Mouse (Mus musculus) testis, adult 2 months (tissue): ENCODE measurements around the gene Cd40. TPM values are rescaled to one million over a fixed set of nuclear protein-coding genes. Genes with fewer than 3 reads are reported as not detected.

Source experiments
- H3K27ac ChIP-seq: fragments of 200-500 bp; 2 replicates; pipeline ENCODE4 v1.5.1; 2012; ENCODE audit warnings: low read depth, low read length; ENCODE audit not compliant: control insufficient read depth, insufficient read depth
- H3K27me3 ChIP-seq: fragments of 200-500 bp; 2 replicates; pipeline ENCODE4 v1.6.1; 2012; ENCODE audit warnings: mild to moderate bottlenecking, low read length, moderate library complexity; ENCODE audit not compliant: control insufficient read depth, insufficient read depth
- H3K36me3 ChIP-seq: fragments of 200-500 bp; 2 replicates; pipeline ENCODE4 v1.6.1; 2012; ENCODE audit warnings: mild to moderate bottlenecking, low read length; ENCODE audit not compliant: control insufficient read depth, insufficient read depth
- H3K4me1 ChIP-seq: fragments of 200-500 bp; 2 replicates; pipeline ENCODE4 v1.6.1; 2012; ENCODE audit warnings: low read length; ENCODE audit not compliant: control insufficient read depth, insufficient read depth
- H3K4me3 ChIP-seq: fragments of 200-500 bp; 2 replicates; pipeline ENCODE4 v1.5.1; 2012; ENCODE audit warnings: low read depth, mild to moderate bottlenecking, low read length, moderate library complexity, mixed read lengths; ENCODE audit not compliant: control insufficient read depth
- CTCF ChIP-seq: fragments of 200-500 bp; IDR thresholded peaks from 2 replicates; pipeline ENCODE4 v1.5.1; 2012; ENCODE audit warnings: low read depth, mild to moderate bottlenecking, inconsistent platforms, low read length, moderate library complexity; ENCODE audit not compliant: control insufficient read depth, insufficient read depth, insufficient replicate concordance
- POLR2A ChIP-seq: fragments of 200-500 bp; IDR thresholded peaks from 2 replicates; pipeline ENCODE4 v1.6.1; 2012; ENCODE audit warnings: low read depth, mild to moderate bottlenecking, inconsistent platforms, low read length, moderate library complexity; ENCODE audit not compliant: control insufficient read depth
- polyA plus RNA-seq: library from polyadenylated mRNA; depleted of rRNA; stranded (reverse); fragments of >200 nt; gene quantifications from 2 replicates; pipeline ENCODE4 v1.2.3, GENCODE M21; 2012

Cd40 gene
- polyA plus RNA-seq, 1 experiment = 0.99 TPM

DNA sequence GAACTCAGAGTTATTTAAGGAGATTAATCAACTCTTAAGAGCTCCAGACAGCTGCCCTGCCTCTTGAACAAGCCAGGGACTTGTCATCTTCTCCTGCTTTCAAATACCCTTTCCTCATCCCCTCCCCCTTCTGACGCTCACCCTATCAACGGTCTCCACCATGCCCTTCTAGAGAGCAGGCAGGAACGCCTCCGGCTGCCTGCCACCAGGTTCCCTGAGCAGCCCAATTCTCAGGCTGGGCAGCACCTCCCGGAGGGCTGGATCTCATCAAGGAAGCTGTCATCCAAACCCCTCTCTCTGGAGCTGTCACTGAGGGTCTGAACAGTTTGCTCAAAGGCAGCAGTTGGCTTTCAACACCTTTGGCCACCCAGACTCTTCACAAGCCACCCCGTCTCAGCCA, 45.3 kb downstream of the Cd40 start:
- Histone ChIP-seq H3K4me1 (peaks cover 6% of the 10 kb centered on the region), H3K36me3 (no peaks in the 10 kb centered on the region), H3K27ac (no peak overlapping the region), H3K4me3 (no peak overlapping the region), H3K27me3 (no peaks in the 10 kb centered on the region)
- TF ChIP-seq CTCF = no peak
- TF ChIP-seq POLR2A = no peak

DNA sequence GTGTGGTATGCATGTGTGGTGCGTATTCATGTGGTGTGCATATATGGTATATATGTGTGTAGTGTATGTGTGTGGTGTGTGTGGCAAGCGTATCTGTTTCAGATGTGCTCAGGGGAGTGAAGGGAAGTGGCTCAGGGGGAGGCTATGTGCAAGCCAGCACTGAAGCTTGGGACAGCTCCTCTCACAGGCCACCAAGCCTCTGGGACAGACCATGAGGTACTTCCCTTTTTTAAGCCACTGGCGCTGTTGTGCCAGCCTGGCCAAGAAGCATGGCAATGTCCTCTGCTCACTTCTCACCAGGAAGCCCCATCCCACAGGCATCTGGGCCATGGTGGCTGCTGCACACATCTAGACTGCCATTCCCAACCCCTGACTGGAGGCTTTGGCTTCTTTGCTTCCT, 47.5 kb downstream of the Cd40 start:
- no peaks in the 10 kb centered on the region for H3K36me3 ChIP-seq
- H3K4me1 ChIP-seq = peaks cover 3% of the 10 kb centered on the region; the same call in 1 of the 2 replicates
- no peak overlapping the region for H3K27ac ChIP-seq
- no peak overlapping the region for H3K4me3 ChIP-seq
- no peak for TF ChIP-seq POLR2A
- no peak for TF ChIP-seq CTCF
- no peaks in the 10 kb centered on the region for H3K27me3 ChIP-seq

DNA sequence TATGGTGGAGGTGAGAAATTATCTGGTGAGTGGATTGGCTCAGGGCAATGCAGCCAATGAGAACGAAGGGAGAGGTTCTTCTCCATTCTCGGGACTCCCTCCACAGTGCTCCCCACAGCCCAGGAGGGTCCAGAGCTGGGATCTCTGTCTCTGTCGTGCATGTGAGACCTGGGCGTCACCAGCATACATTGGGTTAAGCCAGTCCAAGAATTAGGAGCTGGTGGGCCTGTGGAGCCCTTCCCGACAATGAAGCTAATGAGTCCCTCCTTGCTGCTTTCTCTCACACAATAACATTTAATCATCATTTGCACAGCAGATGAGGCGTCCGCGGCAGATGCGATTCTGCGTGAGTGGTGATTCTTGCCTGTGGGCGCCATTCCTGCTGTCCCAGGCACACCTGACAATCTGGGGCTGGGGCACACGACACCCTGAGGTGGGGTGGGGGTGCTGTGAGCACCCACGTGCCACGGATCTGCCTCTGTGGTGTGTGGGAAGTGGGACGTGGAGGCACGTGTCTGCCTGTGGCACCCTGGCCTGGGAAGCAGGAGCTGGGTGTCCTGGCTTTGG, 50.2 kb downstream of the Cd40 start:
- Histone ChIP-seq H3K27me3 (no peaks in the 10 kb centered on the region), H3K4me3 (no peak overlapping the region), H3K4me1 (peaks cover 3% of the 10 kb centered on the region; the same call in 1 of the 2 replicates), H3K36me3 (no peaks in the 10 kb centered on the region), H3K27ac (no peak overlapping the region)
- TF ChIP-seq CTCF (no peak), POLR2A (no peak)

DNA sequence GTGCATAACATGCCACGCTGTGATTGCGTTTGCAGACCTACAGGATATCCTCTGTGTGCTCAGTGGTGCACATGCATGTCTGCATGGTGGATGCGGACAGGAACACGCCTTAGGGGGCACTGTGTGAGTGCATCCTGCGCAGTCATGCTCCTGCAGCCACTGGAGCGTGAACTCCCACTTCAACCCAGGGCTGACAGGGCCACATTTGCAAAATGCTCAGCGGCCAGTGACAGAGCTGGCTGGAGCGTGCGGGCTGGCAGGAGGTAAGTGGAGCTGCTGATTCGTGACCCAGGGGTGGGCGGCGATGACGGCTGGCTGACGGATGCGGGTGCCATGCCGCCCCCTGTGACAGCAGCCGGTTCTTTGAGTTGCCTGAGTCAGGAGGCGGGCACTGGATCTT, 51.2 kb downstream of the Cd40 start:
- H3K36me3 ChIP-seq = no peaks in the 10 kb centered on the region
- H3K4me3 ChIP-seq = no peak overlapping the region
- TF ChIP-seq CTCF (no peak), POLR2A (no peak)
- H3K27ac ChIP-seq = no peak overlapping the region
- H3K27me3 ChIP-seq = no peaks in the 10 kb centered on the region
- peaks cover 3% of the 10 kb centered on the region; the same call in 1 of the 2 replicates for H3K4me1 ChIP-seq

DNA sequence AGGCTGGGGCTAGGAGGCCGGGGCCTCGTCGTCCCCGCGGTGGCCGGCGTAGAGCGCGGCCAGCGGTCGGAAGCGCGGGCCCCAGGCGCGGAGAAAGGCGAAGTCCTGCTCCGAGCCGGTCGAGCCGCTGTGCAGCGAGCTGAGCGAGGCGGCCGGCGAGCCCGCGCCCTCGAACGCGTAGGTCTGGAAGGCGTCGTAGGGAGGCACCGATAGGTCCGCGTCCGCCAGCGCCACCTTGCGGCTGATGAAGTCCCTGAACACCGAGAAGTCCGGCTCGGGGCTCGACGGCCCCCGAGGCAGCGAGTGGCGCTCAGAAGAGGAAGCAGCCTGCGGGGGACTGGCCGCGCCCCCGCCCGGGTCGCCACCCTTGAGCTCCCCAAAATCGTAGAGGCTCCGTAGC, 56.7 kb downstream of the Cd40 start:
- H3K4me1 ChIP-seq = peaks cover 19% of the 10 kb centered on the region
- peak overlapping the region; percentile 53 for H3K4me3 ChIP-seq

DNA sequence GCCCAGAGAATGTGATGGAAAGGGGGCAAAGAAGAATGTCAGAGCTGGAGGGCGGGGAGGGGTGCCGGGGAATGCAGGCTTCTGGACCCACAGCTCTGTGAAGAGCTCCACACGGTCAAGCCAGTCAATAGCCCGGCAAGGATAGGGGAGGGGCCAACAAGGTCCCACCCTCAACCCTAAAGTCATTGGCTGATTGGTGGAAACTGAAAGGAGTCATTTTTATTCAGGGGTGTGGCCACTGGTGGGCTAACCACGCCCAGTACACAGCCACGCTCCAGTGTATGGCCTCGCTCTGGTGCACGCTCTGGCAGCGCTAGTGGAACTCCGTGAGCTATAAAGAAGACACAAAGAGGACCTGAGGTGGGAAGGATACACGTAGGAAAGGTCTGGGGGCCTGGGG, 58.3 kb downstream of the Cd40 start:
- TF ChIP-seq POLR2A (no peak), CTCF (no peak)
- Histone ChIP-seq H3K36me3 (no peaks in the 10 kb centered on the region), H3K4me1 (peaks cover 19% of the 10 kb centered on the region), H3K27me3 (no peaks in the 10 kb centered on the region), H3K27ac (no peak overlapping the region), H3K4me3 (no peak overlapping the region; the same call in 1 of the 2 replicates)

More for the DNA sequence above, 56.7 kb downstream of the Cd40 start:
- Histone ChIP-seq H3K36me3 (no peaks in the 10 kb centered on the region), H3K27ac (no peak overlapping the region), H3K27me3 (no peaks in the 10 kb centered on the region)
- TF ChIP-seq CTCF (peak; percentile 89), POLR2A (no peak)

DNA sequence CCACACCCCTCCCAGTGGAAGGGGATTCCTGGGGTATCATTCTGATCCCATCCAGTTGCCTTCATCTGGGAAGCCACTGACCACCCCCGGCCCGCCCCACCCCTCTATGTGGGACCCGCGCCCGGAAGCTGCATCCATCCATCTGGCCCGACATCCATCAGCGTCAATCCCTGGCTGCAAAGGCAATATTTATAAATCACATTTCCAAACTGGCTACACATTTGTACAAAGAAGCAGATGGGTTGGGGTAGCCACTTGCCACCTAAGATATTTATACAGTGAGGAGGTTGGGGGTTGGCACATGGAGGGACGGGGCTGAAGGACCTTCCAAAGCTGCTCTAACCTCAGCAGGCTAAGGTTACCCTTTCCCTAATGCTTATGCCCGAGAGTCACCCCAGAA, 65.3 kb downstream of the Cd40 start:
- Histone ChIP-seq H3K27me3 (no peaks in the 10 kb centered on the region), H3K36me3 (no peaks in the 10 kb centered on the region), H3K4me1 (peaks cover 8% of the 10 kb centered on the region), H3K27ac (no peak overlapping the region), H3K4me3 (no peak overlapping the region)
- TF ChIP-seq CTCF = no peak
- TF ChIP-seq POLR2A = no peak
